Mouse (Mus musculus): Measurements from ENCODE around the gene Cdh5.

DNA sequence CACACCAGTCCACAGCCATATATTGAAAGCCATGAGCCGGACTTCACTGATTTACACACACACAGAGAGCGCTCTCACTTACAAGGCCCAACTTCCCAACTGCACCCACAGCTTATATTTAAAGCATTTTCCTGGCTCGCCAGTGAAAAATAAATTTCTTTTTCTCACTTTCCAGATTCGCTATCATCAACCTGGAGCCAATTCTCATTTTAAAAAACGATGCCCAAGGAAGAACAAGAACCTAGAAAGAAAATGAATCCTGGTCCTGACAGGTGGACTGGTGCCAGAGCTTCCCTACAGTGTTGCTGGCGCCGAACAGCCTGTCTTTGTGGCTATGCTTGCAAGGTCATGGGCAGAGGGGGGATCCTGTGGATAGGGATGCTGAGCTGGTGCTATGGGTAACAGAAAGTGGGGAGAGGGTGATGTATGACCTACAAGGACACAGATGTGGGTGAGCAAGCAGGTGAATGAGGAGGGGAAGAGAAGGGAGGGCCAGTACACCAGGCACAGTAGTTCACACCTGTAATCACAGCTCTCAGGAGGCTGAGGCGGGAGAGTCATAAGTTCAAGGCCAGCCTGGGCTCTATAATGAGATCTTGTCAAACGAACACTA, 35.4 kb upstream of the Cdh5 start:
- no peak for TF ChIP-seq CTCF (conservative IDR thresholded peaks at IDR 0.05; ENCODE audit: low read length)
- no peak for TF ChIP-seq NANOG (IDR thresholded peaks at IDR 0.05; ENCODE audit: borderline replicate concordance, low read length)
